Comparison of ENCODE assay signal across 9 mouse cellular contexts in the genomic region with DNA sequence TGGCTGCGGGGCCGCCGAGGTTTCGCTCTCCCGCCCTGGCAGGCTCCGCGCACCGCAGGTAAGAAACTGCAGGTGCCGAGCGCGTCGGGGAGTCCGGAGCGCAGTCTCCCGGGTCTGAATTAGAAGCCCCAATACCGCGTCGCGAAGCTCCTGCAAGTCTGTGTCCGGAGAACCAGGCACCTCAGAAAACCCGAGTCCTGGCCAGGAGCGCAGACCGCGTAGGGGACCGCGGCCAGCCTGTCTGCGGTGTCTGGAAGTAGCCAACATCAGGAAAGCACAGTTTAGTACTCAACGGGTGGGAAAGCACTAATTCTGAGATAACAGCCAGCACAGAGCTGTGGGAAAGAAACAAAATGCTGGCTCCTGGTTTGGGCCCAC. TPM values are rescaled to one million over a fixed set of nuclear protein-coding genes. Genes with fewer than 3 reads are reported as not detected.
DNase-seq lines count a peak whose midpoint lies in the region; ATAC-seq and TF ChIP-seq lines count a peak whose summit lies in the region.
"Had no signal": no experiment of that assay in that cellular context is flagged by ENCODE, and none has a peak within 500 bp of the region (broad histone marks: within the 10 kb centered on the region; RNA-seq: fewer than 3 reads in every experiment).

No protein-coding gene starts in this region.

- no peaks in the 10 kb centered on the region for H3K9me3 ChIP-seq in lung, embryonic 14.5 days (ENCODE audit: low read depth, low read length)
- no peaks in the 10 kb centered on the region for H3K9me3 ChIP-seq in forebrain, embryonic 16.5 days (ENCODE audit: control insufficient read depth, low read length)
- no peaks in the 10 kb centered on the region for H3K9me3 ChIP-seq in limb, embryonic 13.5 days

- 2% methylated on average over 28 of the region's 28 CpGs for WGBS in lung, embryonic 14.5 days
- 1% methylated on average over 28 of the region's 28 CpGs for WGBS in forebrain, embryonic 16.5 days
- WGBS in limb, embryonic 13.5 days: 1% methylated on average over 28 of the region's 28 CpGs
- WGBS in small intestine, adult 2 months: 7% methylated on average over 28 of the region's 28 CpGs

- no peak overlapping the region for H3K27ac ChIP-seq in lung, embryonic 14.5 days (ENCODE audit: low read depth)
- H3K27ac ChIP-seq in forebrain, embryonic 16.5 days (ENCODE audit: low read length): no peak overlapping the region
- no peak overlapping the region for H3K27ac ChIP-seq in limb, embryonic 13.5 days
- no peak overlapping the region for H3K27ac ChIP-seq in small intestine, adult 2 months (ENCODE audit: insufficient read depth, low read depth, low read length)

- H3K9ac ChIP-seq in lung, embryonic 14.5 days: no peak overlapping the region
- peak overlapping the region; percentile 34 for H3K9ac ChIP-seq in forebrain, embryonic 16.5 days (replicated peaks; ENCODE audit: low read depth, low read length)
- H3K9ac ChIP-seq in limb, embryonic 13.5 days: peak overlapping the region; percentile 78

- TF ChIP-seq CTCF in lung, embryonic 14.5 days (IDR thresholded peaks at IDR 0.05; ENCODE audit: low read depth): no peak
- no peak for TF ChIP-seq CTCF in small intestine, adult 2 months (IDR thresholded peaks at IDR 0.05; ENCODE audit: extremely low read depth, insufficient read length, insufficient replicate concordance, low read depth, low read length)

- peak overlapping the region; percentile 45 for H3K4me3 ChIP-seq in lung, embryonic 14.5 days (ENCODE audit: low read depth, low read length)
- peak overlapping the region; percentile 40 for H3K4me3 ChIP-seq in forebrain, embryonic 16.5 days (replicated peaks; ENCODE audit: low read length)
- H3K4me3 ChIP-seq in limb, embryonic 13.5 days: peak overlapping the region; percentile 56
- H3K4me3 ChIP-seq in small intestine, adult 2 months (ENCODE audit: low read depth, low read length): peak overlapping the region; percentile 13; the same call in 1 of the 2 replicates

- no peak for TF ChIP-seq POLR2A in small intestine, adult 2 months (IDR thresholded peaks at IDR 0.05; ENCODE audit: low read depth, low read length)

- H3K4me2 ChIP-seq in lung, embryonic 14.5 days: peak overlapping the region; percentile 90
- peak overlapping the region; percentile 58 for H3K4me2 ChIP-seq in forebrain, embryonic 16.5 days (ENCODE audit: low read length)
- peak overlapping the region; percentile 91 for H3K4me2 ChIP-seq in limb, embryonic 13.5 days (replicated peaks)

- ATAC-seq in lung, embryonic 14.5 days (ENCODE audit: insufficient read depth): no peak
- ATAC-seq in forebrain, embryonic 16.5 days: no peak
- ATAC-seq in limb, embryonic 13.5 days (ENCODE audit: low FRiP score, low read depth): no peak
- no peak for ATAC-seq in cerebellum, adult (ENCODE audit: insufficient number of reproducible peaks, low FRiP score, low TSS enrichment)

- no peak for DNase-seq in lung, embryonic 14.5 days
- no peak for DNase-seq in lung, postnatal 36 days
- no peak for DNase-seq in spleen, postnatal 36 days (ENCODE audit: low spot score in 2 of 2)
- no peak for DNase-seq in yolk sac, embryonic 10.5 days (ENCODE audit: low spot score)
- DNase-seq: cerebellum, adult 9-11 months had no signal

- no peaks in the 10 kb centered on the region for H3K36me3 ChIP-seq in lung, embryonic 14.5 days (ENCODE audit: insufficient read depth)
- H3K36me3 ChIP-seq in forebrain, embryonic 16.5 days (ENCODE audit: control insufficient read depth, insufficient read depth): no peaks in the 10 kb centered on the region
- H3K36me3 ChIP-seq in limb, embryonic 13.5 days: no peaks in the 10 kb centered on the region
- H3K36me3 ChIP-seq in small intestine, adult 2 months (ENCODE audit: control insufficient read depth, insufficient read depth, low read length): no peaks in the 10 kb centered on the region

- H3K4me1 ChIP-seq in lung, embryonic 14.5 days (ENCODE audit: insufficient read depth): no peaks in the 10 kb centered on the region; the same call in none of the 2 replicates
- H3K4me1 ChIP-seq in forebrain, embryonic 16.5 days (replicated peaks; ENCODE audit: control insufficient read depth, insufficient read depth, low read length): peaks cover 22% of the 10 kb centered on the region
- H3K4me1 ChIP-seq in limb, embryonic 13.5 days: peaks cover 65% of the 10 kb centered on the region
- peaks cover 10% of the 10 kb centered on the region for H3K4me1 ChIP-seq in small intestine, adult 2 months (ENCODE audit: control insufficient read depth, insufficient read depth, insufficient read length, low read length)

- H3K27me3 ChIP-seq in lung, embryonic 14.5 days (ENCODE audit: insufficient read depth, low read length): peaks cover 96% of the 10 kb centered on the region
- H3K27me3 ChIP-seq in forebrain, embryonic 16.5 days (replicated peaks; ENCODE audit: control insufficient read depth, insufficient read depth, low read length): peaks cover 71% of the 10 kb centered on the region
- H3K27me3 ChIP-seq in limb, embryonic 13.5 days: peaks cover 95% of the 10 kb centered on the region
- H3K27me3 ChIP-seq in small intestine, adult 2 months (ENCODE audit: control insufficient read depth, insufficient read depth, low read length): peaks cover 77% of the 10 kb centered on the region

RNA-seq across cellular contexts. Expression of a gene that starts 1.2 kb away (rescaled TPM):
- polyA plus RNA-seq in lung, embryonic 14.5 days (2014; fragmentation: Nextera tagmentation; extraction: Ambion mirVana): 0.11 and 0.18 TPM in 2 replicates
- 0.61 and 1.0 TPM in 2 replicates for polyA plus RNA-seq in forebrain, embryonic 16.5 days (2015; fragmentation: Nextera tagmentation; extraction: Ambion mirVana)
- polyA plus RNA-seq in limb, embryonic 13.5 days (2015; fragmentation: Nextera tagmentation; extraction: Ambion mirVana): 2.5 and 2.6 TPM in 2 replicates
- polyA plus RNA-seq in small intestine, adult 2 months (2012; rRNA removed): 0.01 TPM in 1 of 2 replicates, not detected in the other
